8 mouse cellular contexts compared by ENCODE assay signal in genomic region chr9:35508234-35508633, GRCm38 (mm10). TPM values are rescaled to one million over a fixed set of nuclear protein-coding genes. Genes with fewer than 3 reads are reported as not detected.
A peak's percentile ranks its signal among the peaks of the same experiment; 100 is the strongest.
DNase-seq lines count a peak whose midpoint lies in the region; ATAC-seq and TF ChIP-seq lines count a peak whose summit lies in the region.

No protein-coding gene starts in this region.

- peak; percentile 49 for DNase-seq in ovary, adult 18-20 months (ENCODE audit: low spot score)
- DNase-seq in ovary, postnatal 10 days (ENCODE audit: low spot score), result no peak
- DNase-seq in forebrain, postnatal 0 days, result peak; percentile 81
- peak; percentile 59 to 67 for DNase-seq in heart, postnatal 36 days
- DNase-seq in lung, adult 18-20 months, result peak; percentile 62 to 68
- DNase-seq in thymus, postnatal 25 days, result no peak

- H3K4me3 ChIP-seq in forebrain, postnatal 0 days (ENCODE audit: low read depth, low read length), result no peak overlapping the region
- H3K4me3 ChIP-seq in stomach, embryonic 15.5 days (replicated peaks), result no peak overlapping the region

- peak overlapping the region; percentile 54 for H3K27ac ChIP-seq in forebrain, postnatal 0 days (ENCODE audit: low read depth, low read length)
- H3K27ac ChIP-seq in stomach, embryonic 15.5 days, result peak overlapping the region; percentile 26; the same call in 1 of the 2 replicates

- no peaks in the 10 kb centered on the region for H3K9me3 ChIP-seq in forebrain, postnatal 0 days (ENCODE audit: low read length)
- H3K9me3 ChIP-seq in stomach, embryonic 15.5 days, result no peaks in the 10 kb centered on the region

- no peak overlapping the region for H3K9ac ChIP-seq in forebrain, postnatal 0 days
- H3K9ac ChIP-seq in stomach, embryonic 15.5 days, result no peak overlapping the region

- no peak overlapping the region for H3K4me2 ChIP-seq in forebrain, postnatal 0 days (ENCODE audit: low read depth)
- no peak overlapping the region for H3K4me2 ChIP-seq in stomach, embryonic 15.5 days

- intact Hi-C loops in heart, postnatal 36 days (cut with DNase I), result no loop called here

- H3K27me3 ChIP-seq in forebrain, postnatal 0 days (ENCODE audit: insufficient read depth, low read length), result no peaks in the 10 kb centered on the region
- H3K27me3 ChIP-seq in stomach, embryonic 15.5 days (replicated peaks), result no peaks in the 10 kb centered on the region

- WGBS in forebrain, postnatal 0 days, result 24% methylated on average over 8 of the region's 8 CpGs
- WGBS in stomach, embryonic 15.5 days, result 40% methylated on average over 8 of the region's 8 CpGs

- peaks cover 12% of the 10 kb centered on the region for H3K36me3 ChIP-seq in forebrain, postnatal 0 days (ENCODE audit: insufficient read depth)
- peaks cover 7% of the 10 kb centered on the region; the same call in 1 of the 2 replicates for H3K36me3 ChIP-seq in stomach, embryonic 15.5 days

- H3K4me1 ChIP-seq in forebrain, postnatal 0 days (ENCODE audit: insufficient read depth), result no peaks in the 10 kb centered on the region
- H3K4me1 ChIP-seq in stomach, embryonic 15.5 days, result peaks cover 4% of the 10 kb centered on the region; the same call in 1 of the 2 replicates

- peak; percentile 92 for ATAC-seq in forebrain, postnatal 0 days
- peak; percentile 72; the same call in 1 of the 2 replicates for ATAC-seq in stomach, embryonic 15.5 days (ENCODE audit: insufficient read depth, low FRiP score, low read depth)
- ATAC-seq in inflammation-experienced regulatory T-cells, adult 6 months, result no peak

- TF ChIP-seq CTCF in forebrain, postnatal 0 days (IDR thresholded peaks at IDR 0.05; ENCODE audit: low read depth), result no peak

RNA-seq across cellular contexts. Expression of gene Gm1113, which starts 9.8 kb away (rescaled TPM):
- not detected in 2 replicates for total RNA-seq in forebrain, postnatal 0 days (2014; rRNA removed)
- polyA plus RNA-seq in forebrain, postnatal 0 days (2015; fragmentation: Nextera tagmentation; extraction: Ambion mirVana), result not detected in 2 replicates
- total RNA-seq in heart, postnatal 36 days (2021), result not detected
- not detected in 2 replicates for polyA plus RNA-seq in stomach, embryonic 15.5 days (2015; fragmentation: Nextera tagmentation; extraction: Ambion mirVana)
- not detected for polyA plus RNA-seq in inflammation-experienced regulatory T-cells, adult 6 months (2017; shearing (Covaris generic))

RNA-seq across cellular contexts. Expression of gene Ddx25, which starts 50.1 kb away (rescaled TPM):
- 22.2 and 23.5 TPM in 2 replicates for total RNA-seq in forebrain, postnatal 0 days (2014; rRNA removed)
- 23.6 and 25.6 TPM in 2 replicates for polyA plus RNA-seq in forebrain, postnatal 0 days (2015; fragmentation: Nextera tagmentation; extraction: Ambion mirVana)
- not detected for total RNA-seq in heart, postnatal 36 days (2021)
- 1.6 and 1.8 TPM in 2 replicates for polyA plus RNA-seq in stomach, embryonic 15.5 days (2015; fragmentation: Nextera tagmentation; extraction: Ambion mirVana)
- polyA plus RNA-seq in inflammation-experienced regulatory T-cells, adult 6 months (2017; shearing (Covaris generic)), result under 1 TPM; 0.11 to 0.26 (median 0.14) TPM

RNA-seq across cellular contexts. Expression of gene Pus3, which starts 50.2 kb away (rescaled TPM):
- total RNA-seq in forebrain, postnatal 0 days (2014; rRNA removed), result 18.8 and 19.2 TPM in 2 replicates
- polyA plus RNA-seq in forebrain, postnatal 0 days (2015; fragmentation: Nextera tagmentation; extraction: Ambion mirVana), result 13.9 and 15.2 TPM in 2 replicates
- total RNA-seq in heart, postnatal 36 days (2021), result 1 to 10 TPM; 6.6 to 6.7 TPM
- 17.0 and 17.8 TPM in 2 replicates for polyA plus RNA-seq in stomach, embryonic 15.5 days (2015; fragmentation: Nextera tagmentation; extraction: Ambion mirVana)
- polyA plus RNA-seq in inflammation-experienced regulatory T-cells, adult 6 months (2017; shearing (Covaris generic)), result 10 to 100 TPM; 16.9 to 27.8 (median 19.5) TPM

Comparison
In these comparisons a context has a peak if more than half of its experiments do, and no peak if none do; other contexts are left out.
1. DNase-seq: peak in ovary, adult 18-20 months (single experiment), forebrain, postnatal 0 days (single experiment), heart, postnatal 36 days (2 of 2) and lung, adult 18-20 months (2 of 2); none in ovary, postnatal 10 days (single experiment) and thymus, postnatal 25 days (single experiment).